Mouse (Mus musculus) lung, postnatal 0 days (tissue): Measurements from ENCODE around the gene Ccdc194.

Experiments
- CTCF ChIP-seq: IDR thresholded peaks from 2 replicates; pipeline ENCODE4 v1.5.1; 2016; ENCODE audit warnings: antibody characterized with exemption, mild to moderate bottlenecking
- EP300 ChIP-seq: IDR thresholded peaks from 2 replicates; pipeline ENCODE4 v1.6.1; 2016; ENCODE audit warnings: antibody characterized with exemption, mild to moderate bottlenecking, control low read depth

GRCm38 (mm10) chr8:71472601-71473386 lies 52.7 kb downstream of the Ccdc194 start:
- TF ChIP-seq CTCF (peak; percentile 56), EP300 (no peak)
